Mouse (Mus musculus) heart, postnatal 4 days (tissue): ENCODE results near the gene Tlnrd1. TPM values are rescaled to one million over a fixed set of nuclear protein-coding genes. Genes with fewer than 3 reads are reported as not detected.
"Not testable (repeated sequence)": the region's sequence is repeated elsewhere in the genome, so short reads cannot be mapped to it uniquely, and the experiment has no call there.

Experiments used
- DNase-seq: peaks from one replicate; pipeline ENCODE4 v3.0.0; 2021
- total RNA-seq, 2 experiments: library from RNA; stranded (reverse); gene quantifications; 2 replicates each; pipeline ENCODE4 v1.2.3; 2021

The Tlnrd1 gene
- total RNA-seq = 10 to 100 TPM; 31.7 to 33.4 TPM

DNA sequence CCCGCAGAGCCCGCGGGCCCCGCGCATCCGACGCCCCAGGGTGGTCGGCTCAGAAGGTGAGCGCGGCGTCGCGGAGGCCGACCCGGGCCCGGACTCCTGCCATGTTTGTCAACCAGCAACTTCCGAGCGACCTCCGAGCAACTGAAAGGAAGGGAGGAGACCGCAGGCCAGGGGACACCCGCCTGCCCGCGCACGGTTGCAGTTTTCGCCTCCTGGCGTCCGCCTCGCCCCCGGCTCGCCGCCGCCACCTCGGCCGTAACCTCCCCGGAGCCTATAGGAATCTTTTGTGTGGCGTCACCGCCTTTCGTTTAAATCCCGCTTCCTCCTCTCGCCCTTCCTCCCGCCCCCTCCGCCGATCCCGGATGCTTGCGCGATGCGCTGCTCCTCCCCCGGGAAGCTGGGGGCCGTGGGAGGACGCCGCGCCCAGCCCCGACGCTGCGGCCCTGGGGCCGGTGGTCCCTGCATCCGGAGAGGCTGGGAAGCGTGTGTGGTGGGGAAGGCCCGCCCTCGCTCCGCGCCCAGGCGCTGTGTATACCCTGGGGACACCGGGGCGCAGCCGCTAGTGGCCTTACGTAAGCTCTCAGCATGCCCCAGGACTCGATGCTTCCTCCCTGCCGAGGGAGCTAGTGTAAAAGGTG, at the start of gene Tlnrd1, which contains the start of gene Mesd:
Tlnrd1 (minus strand) TSS at position 285 of the 638 bp plus-strand sequence.
Mesd (plus strand) TSS at position 446 of the 638 bp plus-strand sequence.
- peak; percentile 92 for DNase-seq

DNA sequence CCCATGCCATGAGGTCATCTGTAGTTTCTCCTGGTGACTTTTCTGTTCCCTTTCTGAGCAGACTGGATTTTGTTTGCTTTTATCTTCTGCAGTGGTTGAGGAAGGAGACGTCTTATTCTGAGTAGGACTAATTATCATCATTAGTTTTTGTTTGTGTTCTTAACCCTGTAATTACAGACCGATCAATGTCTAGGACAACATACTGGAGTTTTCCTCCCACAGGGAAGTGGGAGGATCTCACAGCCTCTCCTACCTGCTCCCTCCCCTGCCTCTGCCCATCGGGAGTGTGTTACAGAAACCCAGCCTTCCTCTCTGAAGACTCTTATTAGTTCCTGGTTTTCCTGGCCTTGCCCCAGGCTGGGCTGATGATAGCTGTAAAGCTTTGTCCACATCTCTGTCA, 37.5 kb upstream of the Tlnrd1 start:
- DNase-seq = no peak

- no peak for DNase-seq
These were observed 36.1 kb upstream of the Tlnrd1 start for GRCm38 (mm10) chr7:83920241-83920640.

- peak; percentile 91 for DNase-seq
These were observed 30.5 kb upstream of the Tlnrd1 start for GRCm38 (mm10) chr7:83914566-83914965.

GRCm38 (mm10) chr7:83913995-83914394, 29.9 kb upstream of the Tlnrd1 start:
- DNase-seq = no peak

GRCm38 (mm10) chr7:83913405-83913932, 29.4 kb upstream of the Tlnrd1 start:
- no peak for DNase-seq

DNA sequence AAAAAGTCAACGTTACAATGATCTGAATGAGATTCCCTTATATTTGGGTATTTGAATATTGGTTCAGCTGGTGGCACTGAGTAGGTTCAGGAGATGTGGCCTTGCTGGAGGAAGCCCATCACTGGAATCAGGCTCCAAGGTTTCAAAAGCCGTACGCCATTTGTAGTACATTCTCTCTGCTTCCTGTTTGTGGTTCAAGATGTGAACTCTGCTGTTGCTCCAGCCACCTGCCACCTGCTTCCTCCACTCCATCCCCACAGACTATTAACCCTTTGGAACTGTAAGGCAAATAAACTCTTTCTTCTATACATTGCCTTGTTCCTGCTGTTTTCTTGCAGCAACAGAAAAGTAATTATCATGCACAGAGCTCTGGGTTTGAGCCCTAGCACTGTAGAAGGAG, 27.8 kb upstream of the Tlnrd1 start:
- no peak for DNase-seq

- no peak for DNase-seq
These were observed 20.7 kb upstream of the Tlnrd1 start for GRCm38 (mm10) chr7:83904831-83905230.

- DNase-seq = no peak
These were observed 18.4 kb upstream of the Tlnrd1 start for GRCm38 (mm10) chr7:83902296-83903145.

DNA sequence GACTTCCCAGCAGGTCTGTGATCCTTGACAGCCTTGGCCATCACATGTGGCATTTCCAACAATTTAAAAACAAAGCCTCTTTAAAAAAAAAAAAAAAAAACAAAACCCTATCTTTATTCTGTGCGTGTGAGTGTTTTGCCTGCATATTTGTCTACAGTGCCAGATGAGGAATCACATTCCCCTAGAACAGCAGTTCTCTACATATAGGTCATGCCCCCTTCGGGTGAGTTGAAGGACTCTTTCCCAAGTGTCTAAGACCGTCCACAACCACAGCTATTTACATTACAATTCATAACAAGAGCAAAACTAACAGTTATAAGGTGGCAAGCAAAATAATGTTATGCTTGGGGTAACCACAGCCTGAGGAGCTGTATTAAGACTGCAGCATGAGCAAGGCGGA, 17.3 kb upstream of the Tlnrd1 start:
- DNase-seq = no peak

- no peak for DNase-seq
These were observed 16.4 kb upstream of the Tlnrd1 start for GRCm38 (mm10) chr7:83900519-83900918.

GRCm38 (mm10) chr7:83898267-83898666, 14.2 kb upstream of the Tlnrd1 start:
- DNase-seq = no peak

- no peak for DNase-seq
These were observed 12.1 kb upstream of the Tlnrd1 start for GRCm38 (mm10) chr7:83896077-83896740.

DNA sequence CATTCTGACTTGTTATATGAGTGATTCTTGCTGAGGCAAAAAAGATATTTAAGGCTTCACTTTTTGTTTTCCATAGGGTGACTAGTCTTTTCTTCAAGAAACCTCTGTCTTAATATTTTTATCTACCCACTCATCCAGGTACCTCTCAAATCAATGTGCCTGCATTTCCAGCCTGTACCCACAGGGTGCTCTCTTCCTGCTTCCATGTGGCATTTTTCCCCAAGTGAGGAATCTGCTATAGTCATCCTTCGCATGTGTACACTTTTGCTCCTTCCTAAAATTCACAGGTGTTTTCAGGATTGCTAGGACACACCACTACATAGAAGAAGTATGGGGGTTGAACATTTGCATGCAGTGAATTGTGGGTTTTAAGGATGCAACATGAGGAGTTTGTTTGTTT, 10.2 kb upstream of the Tlnrd1 start:
- DNase-seq = no peak

GRCm38 (mm10) chr7:83892333-83892669, 8.2 kb upstream of the Tlnrd1 start:
- DNase-seq = no peak

DNA sequence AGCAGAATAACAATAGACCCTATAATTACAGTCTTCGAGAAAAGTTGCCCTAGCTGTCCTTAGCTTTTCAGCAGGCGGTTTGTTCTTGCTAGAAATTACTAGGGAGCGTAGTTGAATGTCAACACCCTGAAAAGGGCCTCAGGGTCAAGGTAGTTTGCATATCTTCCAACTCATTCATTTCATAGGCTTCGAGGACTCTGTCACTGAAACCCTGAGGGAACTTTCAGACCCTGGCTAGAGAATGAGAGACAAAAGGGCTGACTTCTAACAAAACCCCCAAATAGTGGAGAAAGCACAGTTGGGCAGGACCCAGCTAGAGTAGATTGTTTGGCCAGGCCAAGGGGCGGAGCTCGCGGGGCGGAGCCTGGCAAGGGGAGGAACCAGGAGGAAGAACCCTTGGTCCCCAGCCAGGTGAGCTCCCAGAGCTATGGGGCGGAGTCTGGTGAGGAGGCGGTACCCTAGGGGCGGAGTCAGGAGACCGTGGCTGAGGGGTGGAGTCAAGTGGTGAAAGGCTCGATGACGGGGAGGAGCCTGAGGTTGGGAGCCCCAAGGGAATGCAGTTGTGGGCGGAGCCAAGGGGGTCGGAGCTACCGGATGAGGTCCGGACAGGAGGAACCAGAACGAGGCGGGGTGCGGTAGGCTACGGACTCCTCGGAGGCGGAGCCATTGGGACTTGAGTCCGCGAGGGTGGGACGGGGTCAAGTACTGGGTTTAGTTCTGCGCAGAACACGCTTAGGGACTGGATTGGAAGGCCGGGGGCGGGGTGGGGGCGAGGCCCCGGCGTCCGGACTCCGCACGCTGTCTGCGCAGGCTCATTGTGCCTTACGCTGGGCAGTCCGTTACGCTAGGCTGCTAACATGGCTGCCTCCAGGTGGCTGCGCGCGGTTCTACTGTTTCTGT, 7.6 kb upstream of the Tlnrd1 start:
- peak; percentile 100 for DNase-seq

- not testable (repeated sequence) for DNase-seq
These were observed 5.8 kb upstream of the Tlnrd1 start for GRCm38 (mm10) chr7:83889946-83890345.

- peak; percentile 40 for DNase-seq
These were observed 5.3 kb upstream of the Tlnrd1 start for GRCm38 (mm10) chr7:83889383-83889782.

DNA sequence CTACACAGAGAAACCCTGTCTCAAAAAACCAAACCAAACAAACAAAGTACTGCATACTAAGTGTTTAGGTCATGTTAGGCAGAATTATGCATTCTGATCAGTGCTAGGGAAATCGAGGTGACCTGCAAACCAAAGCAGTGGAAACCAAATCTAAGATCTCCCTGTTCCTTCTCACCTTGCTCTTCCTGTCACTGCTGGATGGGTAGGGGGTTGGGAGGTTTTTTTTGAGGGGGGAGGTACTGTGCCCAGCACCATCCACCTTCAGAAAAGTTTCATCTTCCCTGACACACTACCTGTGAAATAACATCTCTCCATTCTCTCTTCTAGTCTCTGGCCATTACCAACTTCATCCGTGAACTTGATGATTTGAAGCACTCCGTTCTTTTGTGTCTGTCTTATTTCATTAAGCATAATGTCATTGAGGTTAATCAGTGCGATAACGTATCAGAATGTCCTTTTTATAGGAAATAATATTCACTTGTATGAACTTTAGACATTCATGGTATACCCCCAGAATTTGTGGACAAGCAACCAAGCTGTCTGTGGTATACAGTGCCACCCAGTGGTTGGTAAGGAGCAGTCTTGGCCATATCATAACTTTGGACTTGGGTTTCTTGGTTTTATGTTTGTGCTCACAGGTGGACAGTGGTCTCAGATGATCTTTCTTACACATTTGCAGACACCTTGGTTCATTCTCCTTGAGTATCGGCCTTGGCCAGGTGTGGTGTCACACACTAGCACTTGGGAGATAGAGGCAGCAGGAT, 2.4 kb upstream of the Tlnrd1 start:
- peak; percentile 32 for DNase-seq

DNA sequence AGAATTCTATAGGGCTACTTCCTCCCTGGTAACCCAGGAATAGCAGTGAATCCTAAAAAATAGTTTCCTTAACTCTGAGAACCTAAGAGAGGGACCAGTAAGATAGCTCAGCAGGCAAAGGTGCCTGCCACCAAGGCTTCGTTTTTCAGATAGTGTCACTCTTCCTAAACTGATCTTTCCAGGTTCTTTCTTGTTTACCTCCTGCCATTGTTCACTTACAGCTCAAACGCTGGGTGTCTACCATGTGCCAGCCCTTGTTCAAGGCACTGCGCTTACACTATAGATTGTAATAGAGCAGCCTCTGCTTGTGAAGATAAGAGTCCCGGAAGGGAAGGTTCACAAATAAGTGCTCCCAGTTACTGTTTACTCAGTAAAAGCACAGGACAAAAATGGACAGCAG, 1.7 kb upstream of the Tlnrd1 start:
- no peak for DNase-seq

DNA sequence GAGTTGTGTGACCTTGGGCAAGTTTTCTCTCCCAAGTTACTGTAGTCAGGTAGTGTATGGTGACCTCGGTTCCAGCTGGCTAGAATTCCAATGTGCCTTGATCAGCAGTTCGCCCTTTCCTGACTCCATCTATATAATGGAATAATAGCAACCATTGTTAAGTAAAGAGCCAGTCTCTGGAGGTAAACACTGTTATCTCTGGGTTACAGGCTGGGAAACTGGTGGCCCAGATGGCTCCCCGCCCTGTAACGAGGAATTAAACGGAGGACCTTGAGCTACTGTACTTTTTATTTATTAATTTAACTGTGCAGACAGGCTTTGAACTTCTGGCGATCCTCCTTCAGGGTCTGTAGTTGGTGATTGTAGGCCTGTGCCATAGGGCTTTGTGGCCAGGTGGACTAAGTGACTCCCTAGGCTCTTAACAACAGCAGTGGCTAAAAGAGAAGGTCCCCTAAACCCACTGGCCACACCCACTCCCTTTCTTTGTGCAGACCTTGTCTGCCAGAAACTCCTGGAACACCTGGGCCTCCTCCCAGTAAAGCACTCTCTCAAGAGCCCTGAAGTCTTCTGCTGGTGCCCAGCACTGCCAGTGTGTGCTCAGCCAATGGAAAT, 922 bp upstream of the Tlnrd1 start:
- DNase-seq = peak; percentile 24
